Mouse (Mus musculus) CH12.LX (cell line): Measurements from ENCODE around the gene Fam166a. TPM values are rescaled to one million over a fixed set of nuclear protein-coding genes. Genes with fewer than 3 reads are reported as not detected.

Source experiments
- DNase-seq: peaks from one replicate; pipeline ENCODE4 v3.0.0-alpha.2; 2013; ENCODE audit errors: extremely low read depth
- H3K27ac ChIP-seq: 2 replicates; pipeline ENCODE4 v1.5.1; 2012; ENCODE audit warnings: low read depth, mild to moderate bottlenecking, control low read depth, moderate library complexity; ENCODE audit not compliant: insufficient read depth
- H3K27me3 ChIP-seq: replicated peaks from 2 replicates; pipeline ENCODE3; 2012; ENCODE audit warnings: inconsistent platforms
- H3K36me3 ChIP-seq, 2 experiments: replicated peaks in 1 of 2; 2 replicates each; pipeline versions ENCODE3 to v1.6.1; 2012; ENCODE audit warnings: inconsistent platforms in 1 of 2, low read length in 1 of 2, mild to moderate bottlenecking in 1 of 2, mixed read lengths in 1 of 2, moderate library complexity in 1 of 2; ENCODE audit not compliant: control insufficient read depth in 1 of 2, insufficient read depth in 1 of 2
- H3K4me1 ChIP-seq, 2 experiments: 2 replicates each; pipeline ENCODE4 v1.6.1; 2012; ENCODE audit warnings: inconsistent platforms in 1 of 2, moderate library complexity in 1 of 2; ENCODE audit not compliant: insufficient read depth in 2 of 2, control insufficient read depth in 1 of 2
- H3K4me2 ChIP-seq: 2 replicates; pipeline ENCODE4 v1.6.1; 2012; ENCODE audit warnings: low read depth, mild to moderate bottlenecking, control low read depth; ENCODE audit not compliant: poor library complexity, insufficient read depth, severe bottlenecking
- H3K4me3 ChIP-seq, 3 experiments: fragments of 150-350 bp in 1 of 3; sonication (generic) in 1 of 3; replicated peaks in 1 of 3; 2 replicates each; pipeline versions ENCODE3 to v1.5.1; 2011 to 2012; ENCODE audit warnings: low read depth in 2 of 3, low read length in 2 of 3, mild to moderate bottlenecking in 2 of 3, moderate library complexity in 2 of 3, control low read depth in 1 of 3, improper control_type of control experiment in 1 of 3, inconsistent platforms in 1 of 3, mixed read lengths in 1 of 3; ENCODE audit not compliant: poor library complexity in 1 of 3
- H3K79me2 ChIP-seq: replicated peaks from 2 replicates; pipeline ENCODE4 v1.6.1; 2012; ENCODE audit warnings: mild to moderate bottlenecking, moderate library complexity; ENCODE audit not compliant: control insufficient read depth, poor library complexity, insufficient read depth, severe bottlenecking; ENCODE audit errors: extremely low read depth
- H3K9ac ChIP-seq: 2 replicates; pipeline ENCODE4 v1.6.1; 2012; ENCODE audit warnings: low read depth, mild to moderate bottlenecking, control low read depth, moderate library complexity; ENCODE audit not compliant: insufficient read depth
- H3K9me3 ChIP-seq: replicated peaks from 2 replicates; pipeline ENCODE3; 2012; ENCODE audit warnings: low read length, inconsistent platforms, mixed read lengths
- BHLHE40 ChIP-seq: IDR thresholded peaks from 2 replicates; pipeline ENCODE4 v1.6.1; 2011; ENCODE audit warnings: mild to moderate bottlenecking, low read depth, low read length, improper control_type of control experiment
- CHD1 ChIP-seq: IDR thresholded peaks from 2 replicates; pipeline ENCODE4 v1.6.1; 2012; ENCODE audit warnings: low read depth, low read length, improper control_type of control experiment, inconsistent platforms
- CHD2 ChIP-seq: IDR thresholded peaks from 2 replicates; pipeline ENCODE4 v1.6.1; 2011; ENCODE audit warnings: low read length, improper control_type of control experiment
- CTCF ChIP-seq, 2 experiments: IDR thresholded peaks in 1 of 2; conservative IDR thresholded peaks in 1 of 2; 2 replicates each; pipeline ENCODE4 v1.5.1; 2011 to 2012; ENCODE audit warnings: low read depth in 2 of 2, low read length in 2 of 2, improper control_type of control experiment in 1 of 2, inconsistent platforms in 1 of 2, mild to moderate bottlenecking in 1 of 2, moderate library complexity in 1 of 2
- E2F4 ChIP-seq: IDR thresholded peaks from 2 replicates; pipeline ENCODE4 v1.6.1; 2011; ENCODE audit warnings: low read depth, low read length, improper control_type of control experiment; ENCODE audit not compliant: insufficient replicate concordance
- ELF1 ChIP-seq: IDR thresholded peaks from 2 replicates; pipeline ENCODE4 v1.6.1; 2014; ENCODE audit warnings: low read depth, mild to moderate bottlenecking, inconsistent platforms, low read length, improper control_type of control experiment
- EP300 ChIP-seq: IDR thresholded peaks from 2 replicates; pipeline ENCODE4 v1.6.1; 2011; ENCODE audit warnings: low read length, improper control_type of control experiment
- ETS1 ChIP-seq: conservative IDR thresholded peaks from 2 replicates; pipeline ENCODE4 v1.6.1; 2012; ENCODE audit warnings: low read depth, mild to moderate bottlenecking, inconsistent platforms, low read length, improper control_type of control experiment, moderate library complexity
- GABPA ChIP-seq: IDR thresholded peaks from 2 replicates; pipeline ENCODE4 v1.6.1; 2012; ENCODE audit warnings: low read depth, low read length, improper control_type of control experiment, inconsistent platforms; ENCODE audit not compliant: insufficient replicate concordance
- HCFC1 ChIP-seq: IDR thresholded peaks from 2 replicates; pipeline ENCODE4 v1.6.1; 2012; ENCODE audit warnings: low read depth, mild to moderate bottlenecking, inconsistent platforms, low read length, improper control_type of control experiment
- IRF4 ChIP-seq: IDR thresholded peaks from 2 replicates; pipeline ENCODE4 v1.6.1; 2014; ENCODE audit warnings: low read depth, mild to moderate bottlenecking, inconsistent platforms, low read length, improper control_type of control experiment
- JUN ChIP-seq: IDR thresholded peaks from 2 replicates; pipeline ENCODE4 v1.6.1; 2011; ENCODE audit warnings: low read depth, mild to moderate bottlenecking, low read length, improper control_type of control experiment, moderate library complexity; ENCODE audit not compliant: insufficient read depth
- JUND ChIP-seq: conservative IDR thresholded peaks from 2 replicates; pipeline ENCODE4 v1.6.1; 2011; ENCODE audit warnings: low read depth, low read length, improper control_type of control experiment
- KAT2A ChIP-seq: IDR thresholded peaks from 2 replicates; pipeline ENCODE4 v1.6.1; 2012; ENCODE audit warnings: low read length, improper control_type of control experiment, inconsistent platforms; ENCODE audit not compliant: insufficient replicate concordance
- MAFK ChIP-seq: IDR thresholded peaks from 2 replicates; pipeline ENCODE4 v1.6.1; 2011; ENCODE audit warnings: low read length, improper control_type of control experiment; ENCODE audit not compliant: insufficient replicate concordance
- MAX ChIP-seq: IDR thresholded peaks from 2 replicates; pipeline ENCODE4 v1.6.1; 2011; ENCODE audit warnings: low read length, improper control_type of control experiment
- MAZ ChIP-seq: IDR thresholded peaks from 2 replicates; pipeline ENCODE4 v1.6.1; 2012; ENCODE audit warnings: low read depth, mild to moderate bottlenecking, inconsistent platforms, low read length, improper control_type of control experiment, moderate library complexity
- MEF2A ChIP-seq: IDR thresholded peaks from 2 replicates; pipeline ENCODE4 v1.6.1; 2014; ENCODE audit warnings: low read depth, mild to moderate bottlenecking, inconsistent platforms, low read length, improper control_type of control experiment, borderline replicate concordance
- MXI1 ChIP-seq: IDR thresholded peaks from 2 replicates; pipeline ENCODE4 v1.6.1; 2011; ENCODE audit warnings: mild to moderate bottlenecking, low read depth, low read length, improper control_type of control experiment
- MYC ChIP-seq: IDR thresholded peaks from 2 replicates; pipeline ENCODE4 v1.6.1; 2011; ENCODE audit warnings: low read depth, mild to moderate bottlenecking, improper control_type of control experiment, low read length
- NELFE ChIP-seq: IDR thresholded peaks from 2 replicates; pipeline ENCODE4 v1.6.1; 2011; ENCODE audit warnings: low read depth, low read length, improper control_type of control experiment
- NRF1 ChIP-seq: IDR thresholded peaks from 2 replicates; pipeline ENCODE4 v1.6.1; 2014; ENCODE audit warnings: low read depth, mild to moderate bottlenecking, inconsistent platforms, low read length, improper control_type of control experiment, moderate library complexity
- PAX5 ChIP-seq: IDR thresholded peaks from 2 replicates; pipeline ENCODE4 v1.6.1; 2012; ENCODE audit warnings: low read length, inconsistent platforms, mixed read lengths
- POLR2A ChIP-seq: IDR thresholded peaks from 2 replicates; pipeline ENCODE4 v1.6.1; 2011; ENCODE audit warnings: low read depth, mild to moderate bottlenecking, improper control_type of control experiment, low read length
- POLR2AphosphoS2 ChIP-seq: IDR thresholded peaks from 2 replicates; pipeline ENCODE4 v1.6.1; 2011; ENCODE audit warnings: low read depth, low read length, improper control_type of control experiment
- RAD21 ChIP-seq: IDR thresholded peaks from 2 replicates; pipeline ENCODE4 v1.6.1; 2011; ENCODE audit warnings: low read depth, mild to moderate bottlenecking, low read length, improper control_type of control experiment, moderate library complexity
- RCOR1 ChIP-seq: conservative IDR thresholded peaks from 2 replicates; pipeline ENCODE4 v1.6.1; 2012; ENCODE audit warnings: low read depth, mild to moderate bottlenecking, inconsistent platforms, low read length, improper control_type of control experiment
- SIN3A ChIP-seq: IDR thresholded peaks from 2 replicates; pipeline ENCODE4 v1.6.1; 2012; ENCODE audit warnings: low read length, improper control_type of control experiment, inconsistent platforms
- SMC3 ChIP-seq: IDR thresholded peaks from 2 replicates; pipeline ENCODE4 v1.6.1; 2011; ENCODE audit warnings: low read depth, low read length, improper control_type of control experiment
- TBP ChIP-seq: conservative IDR thresholded peaks from 2 replicates; pipeline ENCODE4 v1.6.1; 2011; ENCODE audit warnings: low read depth, low read length, improper control_type of control experiment
- TCF12 ChIP-seq: IDR thresholded peaks from 2 replicates; pipeline ENCODE4 v1.6.1; 2014; ENCODE audit warnings: low read depth, mild to moderate bottlenecking, inconsistent platforms, low read length, improper control_type of control experiment
- UBTF ChIP-seq: IDR thresholded peaks from 2 replicates; pipeline ENCODE4 v1.6.1; 2012; ENCODE audit warnings: low read depth, mild to moderate bottlenecking, inconsistent platforms, low read length, improper control_type of control experiment, moderate library complexity
- USF1 ChIP-seq: IDR thresholded peaks from 2 replicates; pipeline ENCODE4 v1.6.1; 2014; ENCODE audit warnings: low read depth, mild to moderate bottlenecking, inconsistent platforms, low read length, improper control_type of control experiment
- USF2 ChIP-seq: conservative IDR thresholded peaks from 2 replicates; pipeline ENCODE4 v1.6.1; 2011; ENCODE audit warnings: low read depth, low read length, improper control_type of control experiment
- ZC3H11A ChIP-seq: IDR thresholded peaks from 2 replicates; pipeline ENCODE4 v1.6.1; 2012; ENCODE audit warnings: low read depth, mild to moderate bottlenecking, inconsistent platforms, low read length, improper control_type of control experiment
- ZKSCAN1 ChIP-seq: IDR thresholded peaks from 2 replicates; pipeline ENCODE4 v1.6.1; 2012; ENCODE audit warnings: low read depth, inconsistent platforms, low read length, improper control_type of control experiment, borderline replicate concordance
- ZMIZ1 ChIP-seq: IDR thresholded peaks from 2 replicates; pipeline ENCODE4 v1.6.1; 2012; ENCODE audit warnings: low read depth, mild to moderate bottlenecking, inconsistent platforms, low read length, improper control_type of control experiment
- ZNF384 ChIP-seq: IDR thresholded peaks from 2 replicates; pipeline ENCODE4 v1.6.1; 2012; ENCODE audit warnings: low read depth, low read length, improper control_type of control experiment, inconsistent platforms
- dilution Hi-C: fragments of 300-500 bp; cut with MboI; formaldehyde crosslinking; loops from 2 replicates; pipeline ENCODE4 v1.14.3; 2020; ENCODE audit warnings: low sequenced_read_pairs; ENCODE audit not compliant: extremely low pct_unique_long_range_greater_than_20kb, extremely low pct_ligation_motif_present
- in situ Hi-C: fragments of 300-500 bp; cut with MboI; formaldehyde crosslinking; loops from 3 replicates; pipeline ENCODE4 v1.14.3; 2019; ENCODE audit warnings: low sequenced_read_pairs, low pct_ligation_motif_present, low pct_unique_long_range_greater_than_20kb, mixed read lengths
- polyA plus RNA-seq: library from polyadenylated mRNA; unstranded; fragments of >175 nt; gene quantifications from 2 replicates; pipeline ENCODE4 v1.2.1, GENCODE M21; 2012; ENCODE audit warnings: low read depth; ENCODE audit not compliant: insufficient read length
- total RNA-seq, 2 experiments: library from RNA; depleted of rRNA; stranded (reverse); fragments of 300-350 nt in 1 of 2; fragments of >200 nt in 1 of 2; gene quantifications; 2 replicates each; pipeline ENCODE4 v1.2.3; 2012 to 2014

The Fam166a gene
- total and polyA plus RNA-seq, 3 experiments: 0.38 to 23.4 TPM; not detected in 1

- peak; percentile 99 for DNase-seq
- in situ Hi-C loops (no loop called here), dilution Hi-C loops (no loop called here)
- Histone ChIP-seq H3K9me3 (no peaks in the 10 kb centered on the region), H3K27ac (peak within 1 kb of the TSS; percentile 98), H3K4me1 (peaks cover 14 to 36% of the 10 kb centered on the region in 2 experiments), H3K9ac (peak within 1 kb of the TSS; percentile 95), H3K4me2 (peak within 1 kb of the TSS; percentile 99), H3K36me3 (peaks cover 23 to 57% of the 10 kb centered on the region in 2 experiments), H3K79me2 (peaks cover 16% of the 10 kb centered on the region), H3K27me3 (no peaks in the 10 kb centered on the region), H3K4me3 (peak within 1 kb of the TSS; percentile 61 to 98 (median 83))
- TF ChIP-seq E2F4 (no peak), MXI1 (no peak), CHD1 (no peak; the same call in 1 of the 2 replicates), ELF1 (peak; percentile 96), ZKSCAN1 (no peak), NRF1 (peak; percentile 88), KAT2A (peak; percentile 57; the same call in 1 of the 2 replicates), JUND (no peak), CHD2 (no peak), POLR2AphosphoS2 (no peak), TCF12 (peak; percentile 61; the same call in 1 of the 2 replicates), ZNF384 (no peak), HCFC1 (peak; percentile 75), ZMIZ1 (no peak; the same call in 1 of the 2 replicates), CTCF (conservative IDR thresholded peaks at IDR 0.05 in 1 of 2, IDR thresholded peaks at IDR 0.05 in 1 of 2; ENCODE audit: low read depth in 2 of 2, low read length in 2 of 2) (no peak), GABPA (no peak), MAX (no peak), JUN (no peak), SMC3 (no peak), IRF4 (0 out of 2 replicates have a peak, but pooled peaks have one; percentile 63), TBP (0 out of 2 replicates have a peak, but pooled peaks have one; percentile 54), USF1 (no peak), ZC3H11A (no peak), POLR2A (peak; percentile 75), RCOR1 (no peak), EP300 (no peak; the same call in none of the 2 replicates), MYC (no peak), ETS1 (peak; percentile 72), RAD21 (no peak), MAZ (peak; percentile 53), PAX5 (no peak), MAFK (no peak), SIN3A (no peak; the same call in none of the 2 replicates), USF2 (no peak), MEF2A (no peak; the same call in 1 of the 2 replicates), NELFE (peak; percentile 28; the same call in 1 of the 2 replicates), BHLHE40 (peak; percentile 32; the same call in 1 of the 2 replicates), UBTF (no peak)
Observed at GRCm38 (mm10) chr2:25196172-25196954, 22.2 kb upstream of the Fam166a start, which contains the start of gene Tor4a. Tor4a (minus strand) TSS chr2:25196886.
